Mouse (Mus musculus): ENCODE results near the gene Cacna2d3. TPM values are rescaled to one million over a fixed set of nuclear protein-coding genes. Genes with fewer than 3 reads are reported as not detected.
A peak's percentile ranks its signal among the peaks of the same experiment; 100 is the strongest.

Gene Cacna2d3
- total and polyA plus RNA-seq, 3 experiments: not detected

DNA sequence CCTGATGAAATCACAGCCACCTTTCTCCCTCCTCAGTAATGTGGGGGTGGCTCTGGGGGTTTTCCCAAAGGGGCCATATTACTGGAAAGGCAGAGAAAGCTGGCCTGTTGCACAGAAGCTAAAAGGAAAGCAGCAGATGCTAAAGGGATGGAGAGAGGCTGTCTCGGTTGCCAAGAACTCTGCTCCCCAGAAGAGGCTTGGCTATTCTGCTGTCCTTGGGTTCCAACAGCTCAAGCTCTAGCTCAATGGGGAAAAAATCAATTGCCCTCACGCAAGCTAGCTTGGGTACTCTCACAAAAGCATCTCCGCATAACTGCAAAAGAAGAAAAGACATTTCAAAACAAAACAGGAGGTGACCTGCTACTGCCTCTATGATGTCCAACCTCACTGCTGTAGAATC lies 287.9 kb downstream of the Cacna2d3 start:
- no peak overlapping the region for H3K9ac ChIP-seq (ENCODE audit: insufficient read depth, low read depth)
- H3K27ac ChIP-seq (ENCODE audit: insufficient read depth, low read depth): no peak overlapping the region
- in situ Hi-C loops (cut with MboI; ENCODE audit: low pct_ligation_motif_present, low pct_unique_long_range_greater_than_20kb, low sequenced_read_pairs) (loop anchor here (25.0 kb wide), 1 partner anchor 1621 kb away; no protein-coding TSS in a partner anchor), dilution Hi-C loops (cut with MboI; ENCODE audit: extremely low pct_ligation_motif_present, extremely low pct_unique_long_range_greater_than_20kb, low sequenced_read_pairs) (no loop called here)
- peaks cover 0 to 4% of the 10 kb centered on the region in 2 experiments; a peak in 1 of 4 replicates for H3K4me1 ChIP-seq (ENCODE audit: control insufficient read depth in 1 of 2, insufficient read depth in 2 of 2)
- DNase-seq (ENCODE audit: extremely low read depth): no peak
- no peaks in the 10 kb centered on the region for H3K9me3 ChIP-seq (replicated peaks; ENCODE audit: low read length)
- H3K4me3 ChIP-seq (replicated peaks in 1 of 3; ENCODE audit: low read depth in 2 of 3, low read length in 2 of 3, poor library complexity in 1 of 3): no peak overlapping the region
- no peaks in the 10 kb centered on the region for H3K27me3 ChIP-seq (replicated peaks)
- H3K36me3 ChIP-seq (replicated peaks in 1 of 2; ENCODE audit: control insufficient read depth in 1 of 2, insufficient read depth in 1 of 2, low read length in 1 of 2): no peaks in the 10 kb centered on the region
- no peak for TF ChIP-seq EP300 (IDR thresholded peaks at IDR 0.05; ENCODE audit: low read length)
- TF ChIP-seq POLR2AphosphoS2 (IDR thresholded peaks at IDR 0.05; ENCODE audit: low read depth, low read length): no peak
- no peak for TF ChIP-seq MAX (IDR thresholded peaks at IDR 0.05; ENCODE audit: low read length)
- no peak for TF ChIP-seq MYC (IDR thresholded peaks at IDR 0.05; ENCODE audit: low read depth, low read length)
- no peak for TF ChIP-seq MEF2A (IDR thresholded peaks at IDR 0.05; ENCODE audit: borderline replicate concordance, low read depth, low read length)
- no peak for TF ChIP-seq E2F4 (IDR thresholded peaks at IDR 0.05; ENCODE audit: insufficient replicate concordance, low read depth, low read length)
- TF ChIP-seq ELF1 (IDR thresholded peaks at IDR 0.05; ENCODE audit: low read depth, low read length): no peak
- TF ChIP-seq USF1 (IDR thresholded peaks at IDR 0.05; ENCODE audit: low read depth, low read length): no peak
- no peak for TF ChIP-seq SIN3A (IDR thresholded peaks at IDR 0.05; ENCODE audit: low read length)
- no peak for TF ChIP-seq PAX5 (IDR thresholded peaks at IDR 0.05; ENCODE audit: low read length)
- no peak for TF ChIP-seq USF2 (conservative IDR thresholded peaks at IDR 0.05; ENCODE audit: low read depth, low read length)
- no peak for TF ChIP-seq TCF12 (IDR thresholded peaks at IDR 0.05; ENCODE audit: low read depth, low read length)
- no peak for TF ChIP-seq GABPA (IDR thresholded peaks at IDR 0.05; ENCODE audit: insufficient replicate concordance, low read depth, low read length)
- no peak for TF ChIP-seq KAT2A (IDR thresholded peaks at IDR 0.05; ENCODE audit: insufficient replicate concordance, low read length)
- no peak for TF ChIP-seq BHLHE40 (IDR thresholded peaks at IDR 0.05; ENCODE audit: low read depth, low read length)
- no peak for TF ChIP-seq JUND (conservative IDR thresholded peaks at IDR 0.05; ENCODE audit: low read depth, low read length)
- no peak for TF ChIP-seq ZKSCAN1 (IDR thresholded peaks at IDR 0.05; ENCODE audit: borderline replicate concordance, low read depth, low read length)
- no peak for TF ChIP-seq ZMIZ1 (IDR thresholded peaks at IDR 0.05; ENCODE audit: low read depth, low read length)
- H3K4me2 ChIP-seq (ENCODE audit: insufficient read depth, low read depth, poor library complexity, severe bottlenecking): no peak overlapping the region
- H3K79me2 ChIP-seq (replicated peaks; ENCODE audit: control insufficient read depth, extremely low read depth, insufficient read depth, poor library complexity, severe bottlenecking): no peaks in the 10 kb centered on the region

DNA sequence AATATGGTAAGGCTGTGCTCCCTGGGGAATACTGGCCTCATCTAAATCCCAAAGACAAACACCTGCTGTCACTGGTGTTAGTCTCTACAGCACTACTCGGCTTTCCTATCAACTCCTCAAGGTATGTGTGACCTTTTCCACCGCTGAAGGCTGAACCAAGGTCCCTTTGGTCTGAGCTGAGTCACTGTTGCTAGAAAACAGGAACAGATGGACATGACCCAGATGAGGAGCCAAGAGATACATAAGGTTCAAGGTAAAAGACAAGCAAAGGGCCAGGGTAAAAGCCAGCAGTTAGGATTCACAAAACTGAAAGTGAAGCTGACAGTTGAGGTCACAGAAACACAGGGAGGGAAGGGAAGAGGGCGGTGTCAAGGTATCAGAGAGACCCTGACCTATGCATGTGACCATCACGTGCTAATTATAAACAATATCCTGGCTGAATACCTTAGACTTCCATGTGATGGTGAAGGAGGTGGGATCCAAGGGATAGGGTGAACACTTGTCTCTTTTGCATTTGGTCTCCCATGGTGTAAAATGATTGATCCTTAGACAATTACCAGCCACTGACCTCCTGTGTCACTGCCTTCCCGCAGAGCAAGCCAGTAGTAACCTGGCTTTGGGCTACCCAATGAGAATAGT lies 288.5 kb downstream of the Cacna2d3 start:
- TF ChIP-seq ZC3H11A (IDR thresholded peaks at IDR 0.05; ENCODE audit: low read depth, low read length) (no peak), BHLHE40 (IDR thresholded peaks at IDR 0.05; ENCODE audit: low read depth, low read length) (peak; percentile 60; the same call in 1 of the 2 replicates), MEF2A (IDR thresholded peaks at IDR 0.05; ENCODE audit: borderline replicate concordance, low read depth, low read length) (no peak)
- H3K9ac ChIP-seq (ENCODE audit: insufficient read depth, low read depth): no peak overlapping the region
- H3K27ac ChIP-seq (ENCODE audit: insufficient read depth, low read depth): no peak overlapping the region
- peak overlapping the region; percentile 61; the same call in 1 of the 2 replicates for H3K4me2 ChIP-seq (ENCODE audit: insufficient read depth, low read depth, poor library complexity, severe bottlenecking)
- no peak overlapping the region for H3K4me3 ChIP-seq (replicated peaks in 1 of 3; ENCODE audit: low read depth in 2 of 3, low read length in 2 of 3, poor library complexity in 1 of 3)
- DNase-seq (ENCODE audit: extremely low read depth): no peak
- H3K9me3 ChIP-seq (replicated peaks; ENCODE audit: low read length): no peaks in the 10 kb centered on the region
- no peaks in the 10 kb centered on the region for H3K27me3 ChIP-seq (replicated peaks)
- peaks cover 0 to 4% of the 10 kb centered on the region in 2 experiments; a peak in 1 of 4 replicates for H3K4me1 ChIP-seq (ENCODE audit: control insufficient read depth in 1 of 2, insufficient read depth in 2 of 2)
- no peaks in the 10 kb centered on the region for H3K79me2 ChIP-seq (replicated peaks; ENCODE audit: control insufficient read depth, extremely low read depth, insufficient read depth, poor library complexity, severe bottlenecking)
- H3K36me3 ChIP-seq (replicated peaks in 1 of 2; ENCODE audit: control insufficient read depth in 1 of 2, insufficient read depth in 1 of 2, low read length in 1 of 2): no peaks in the 10 kb centered on the region
- in situ Hi-C loops (cut with MboI; ENCODE audit: low pct_ligation_motif_present, low pct_unique_long_range_greater_than_20kb, low sequenced_read_pairs): loop anchor here (25.0 kb wide), 1 partner anchor 1621 kb away; no protein-coding TSS in a partner anchor
- dilution Hi-C loops (cut with MboI; ENCODE audit: extremely low pct_ligation_motif_present, extremely low pct_unique_long_range_greater_than_20kb, low sequenced_read_pairs): no loop called here

Data from CH12.LX (cell line).